Mouse (Mus musculus): ENCODE results near the gene Tiam1. TPM values are rescaled to one million over a fixed set of nuclear protein-coding genes. Genes with fewer than 3 reads are reported as not detected.
A peak's percentile ranks its signal among the peaks of the same experiment; 100 is the strongest.

Tiam1 gene
- polyA plus RNA-seq, 1 experiment: 10.7 TPM

- Histone ChIP-seq H3K4me3 (replicated peaks; ENCODE audit: control insufficient read depth, low read depth, low read length) (no peak overlapping the region), H3K27ac (ENCODE audit: control insufficient read depth, insufficient read depth, low read depth, low read length, poor library complexity) (no peak overlapping the region), H3K4me1 (ENCODE audit: control insufficient read depth, insufficient read depth, low read length) (no peaks in the 10 kb centered on the region)
- 85% methylated on average over 9 of the region's 9 CpGs for WGBS
- TF ChIP-seq CTCF (IDR thresholded peaks at IDR 0.05; ENCODE audit: control insufficient read depth, insufficient read depth, low read length) (no peak), POLR2A (IDR thresholded peaks at IDR 0.05; ENCODE audit: borderline replicate concordance, control insufficient read depth, low read depth, low read length) (no peak)
Measured at GRCm38 (mm10) chr16:89899192-89899591, 244.4 kb downstream of the Tiam1 start.

GRCm38 (mm10) chr16:89898299-89898625, 245.3 kb downstream of the Tiam1 start:
- Histone ChIP-seq H3K27ac (ENCODE audit: control insufficient read depth, insufficient read depth, low read depth, low read length, poor library complexity) (no peak overlapping the region), H3K4me1 (ENCODE audit: control insufficient read depth, insufficient read depth, low read length) (no peaks in the 10 kb centered on the region), H3K4me3 (replicated peaks; ENCODE audit: control insufficient read depth, low read depth, low read length) (no peak overlapping the region)
- no peak for TF ChIP-seq CTCF (IDR thresholded peaks at IDR 0.05; ENCODE audit: control insufficient read depth, insufficient read depth, low read length)
- no peak for TF ChIP-seq POLR2A (IDR thresholded peaks at IDR 0.05; ENCODE audit: borderline replicate concordance, control insufficient read depth, low read depth, low read length)
- 94% methylated on average over 14 of the region's 14 CpGs for WGBS

- no peak overlapping the region for H3K4me3 ChIP-seq (replicated peaks; ENCODE audit: control insufficient read depth, low read depth, low read length)
- H3K4me1 ChIP-seq (ENCODE audit: control insufficient read depth, insufficient read depth, low read length): no peaks in the 10 kb centered on the region
- 94% methylated on average over 33 of the region's 33 CpGs for WGBS
- H3K27ac ChIP-seq (ENCODE audit: control insufficient read depth, insufficient read depth, low read depth, low read length, poor library complexity): no peak overlapping the region
- no peak for TF ChIP-seq POLR2A (IDR thresholded peaks at IDR 0.05; ENCODE audit: borderline replicate concordance, control insufficient read depth, low read depth, low read length)
- TF ChIP-seq CTCF (IDR thresholded peaks at IDR 0.05; ENCODE audit: control insufficient read depth, insufficient read depth, low read length): no peak
Measured at GRCm38 (mm10) chr16:89897547-89898298, 245.8 kb downstream of the Tiam1 start.

DNA sequence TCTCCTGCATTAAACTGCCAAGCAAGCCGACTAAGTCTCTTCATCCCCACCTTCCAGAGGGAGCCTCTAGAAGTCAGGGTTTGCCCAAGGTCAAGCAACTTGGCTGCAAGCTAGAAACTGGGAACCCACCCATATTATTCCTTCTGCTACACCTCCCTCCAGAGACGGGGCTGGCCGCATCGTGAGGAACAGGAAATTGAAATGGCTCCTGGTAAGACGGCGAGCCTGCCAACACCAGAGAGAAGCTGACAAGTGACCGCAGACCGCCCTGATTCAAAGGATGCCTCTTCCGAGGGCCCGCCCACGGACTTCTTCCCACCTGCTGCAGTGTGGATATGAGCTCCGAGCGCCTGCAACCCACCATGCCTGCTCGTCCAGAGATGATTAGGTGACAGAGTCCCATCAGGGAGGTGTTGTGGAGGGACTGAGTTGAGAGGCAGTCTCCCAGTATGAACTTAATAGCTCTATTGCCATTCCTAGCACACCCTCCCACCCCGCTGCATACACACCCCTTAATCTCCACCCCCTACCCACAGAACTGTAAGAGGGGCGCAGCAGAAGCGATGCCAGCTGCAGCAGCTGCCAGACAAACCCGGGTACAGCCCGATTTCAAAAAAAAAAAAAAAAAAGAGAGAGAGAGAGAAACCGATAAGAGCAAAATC, 246.6 kb downstream of the Tiam1 start:
- 76% methylated on average over 20 of the region's 20 CpGs for WGBS
- no peak for TF ChIP-seq POLR2A (IDR thresholded peaks at IDR 0.05; ENCODE audit: borderline replicate concordance, control insufficient read depth, low read depth, low read length)
- TF ChIP-seq CTCF (IDR thresholded peaks at IDR 0.05; ENCODE audit: control insufficient read depth, insufficient read depth, low read length): no peak
- Histone ChIP-seq H3K4me3 (replicated peaks; ENCODE audit: control insufficient read depth, low read depth, low read length) (no peak overlapping the region), H3K4me1 (ENCODE audit: control insufficient read depth, insufficient read depth, low read length) (no peaks in the 10 kb centered on the region), H3K27ac (ENCODE audit: control insufficient read depth, insufficient read depth, low read depth, low read length, poor library complexity) (no peak overlapping the region)

DNA sequence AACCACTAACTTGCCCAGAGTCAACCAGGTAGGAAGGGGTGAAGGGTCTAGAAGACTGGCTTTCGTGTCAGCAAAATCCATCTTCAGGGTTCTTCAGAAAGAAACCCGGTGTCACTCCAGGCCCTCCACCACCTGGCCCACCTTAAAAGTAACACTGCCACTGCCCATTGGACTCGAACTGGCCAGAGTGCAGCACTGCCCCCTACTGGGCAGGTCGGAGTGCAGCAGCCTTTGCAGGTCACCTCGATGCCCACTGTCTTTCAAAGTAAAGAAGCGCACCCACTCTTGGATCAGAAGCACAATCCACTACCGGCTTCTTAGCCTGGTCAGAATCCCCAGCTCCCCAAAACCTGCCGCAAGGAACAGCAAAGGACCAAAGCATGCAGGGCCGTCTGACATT, 247.2 kb downstream of the Tiam1 start:
- TF ChIP-seq POLR2A (IDR thresholded peaks at IDR 0.05; ENCODE audit: borderline replicate concordance, control insufficient read depth, low read depth, low read length): no peak
- peak; percentile 83 for TF ChIP-seq CTCF (IDR thresholded peaks at IDR 0.05; ENCODE audit: control insufficient read depth, insufficient read depth, low read length)
- 84% methylated on average over 9 of the region's 9 CpGs for whole genome bisulfite sequencing
- Histone ChIP-seq H3K27ac (ENCODE audit: control insufficient read depth, insufficient read depth, low read depth, low read length, poor library complexity) (no peak overlapping the region), H3K4me1 (ENCODE audit: control insufficient read depth, insufficient read depth, low read length) (no peaks in the 10 kb centered on the region), H3K4me3 (replicated peaks; ENCODE audit: control insufficient read depth, low read depth, low read length) (no peak overlapping the region)

DNA sequence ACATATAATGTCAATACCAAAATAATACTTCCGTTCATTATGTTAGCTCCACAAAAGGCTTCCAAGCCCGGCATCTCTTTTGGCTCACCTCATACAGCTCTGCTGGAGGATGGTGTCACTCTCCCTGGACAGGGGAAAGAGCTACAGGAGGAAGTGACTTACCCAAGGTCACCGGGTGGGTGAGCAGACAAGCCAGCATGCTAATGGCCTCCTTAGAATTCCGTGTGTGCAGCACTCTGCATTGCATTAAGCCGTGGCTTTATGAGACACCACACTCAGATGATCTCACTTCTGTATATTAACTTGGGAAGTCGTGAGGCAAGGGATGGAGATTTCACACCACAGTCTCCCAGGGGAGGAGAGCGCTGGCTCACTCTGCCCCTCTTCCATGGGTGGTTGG, 248.3 kb downstream of the Tiam1 start:
- Histone ChIP-seq H3K27ac (ENCODE audit: control insufficient read depth, insufficient read depth, low read depth, low read length, poor library complexity) (no peak overlapping the region), H3K4me3 (replicated peaks; ENCODE audit: control insufficient read depth, low read depth, low read length) (no peak overlapping the region), H3K4me1 (ENCODE audit: control insufficient read depth, insufficient read depth, low read length) (no peaks in the 10 kb centered on the region)
- TF ChIP-seq POLR2A (IDR thresholded peaks at IDR 0.05; ENCODE audit: borderline replicate concordance, control insufficient read depth, low read depth, low read length) (no peak), CTCF (IDR thresholded peaks at IDR 0.05; ENCODE audit: control insufficient read depth, insufficient read depth, low read length) (no peak)
- 74% methylated on average over 7 of the region's 7 CpGs for WGBS

DNA sequence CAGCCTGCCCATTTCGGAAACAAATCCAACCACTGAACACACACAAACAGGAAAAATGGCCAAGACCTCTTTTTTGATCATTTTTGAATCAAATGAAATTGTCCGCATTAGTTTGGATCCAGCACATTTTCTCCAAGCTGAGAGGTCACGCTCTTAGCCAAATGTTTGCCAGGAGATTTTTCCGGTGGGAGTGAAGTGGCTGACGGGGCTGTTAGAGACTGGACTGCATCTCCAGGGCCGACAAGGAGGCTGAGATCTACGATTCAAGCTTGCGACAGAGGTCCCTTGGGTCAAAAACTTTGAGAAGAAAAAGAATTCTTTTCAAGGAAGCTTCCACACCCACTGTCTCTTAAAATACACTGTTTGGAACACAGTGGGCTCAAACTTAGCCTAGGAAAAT, 248.8 kb downstream of the Tiam1 start:
- TF ChIP-seq CTCF (IDR thresholded peaks at IDR 0.05; ENCODE audit: control insufficient read depth, insufficient read depth, low read length): no peak
- no peak for TF ChIP-seq POLR2A (IDR thresholded peaks at IDR 0.05; ENCODE audit: borderline replicate concordance, control insufficient read depth, low read depth, low read length)
- H3K4me3 ChIP-seq (replicated peaks; ENCODE audit: control insufficient read depth, low read depth, low read length): no peak overlapping the region
- no peak overlapping the region for H3K27ac ChIP-seq (ENCODE audit: control insufficient read depth, insufficient read depth, low read depth, low read length, poor library complexity)
- H3K4me1 ChIP-seq (ENCODE audit: control insufficient read depth, insufficient read depth, low read length): no peaks in the 10 kb centered on the region
- WGBS: 88% methylated on average over 8 of the region's 8 CpGs

DNA sequence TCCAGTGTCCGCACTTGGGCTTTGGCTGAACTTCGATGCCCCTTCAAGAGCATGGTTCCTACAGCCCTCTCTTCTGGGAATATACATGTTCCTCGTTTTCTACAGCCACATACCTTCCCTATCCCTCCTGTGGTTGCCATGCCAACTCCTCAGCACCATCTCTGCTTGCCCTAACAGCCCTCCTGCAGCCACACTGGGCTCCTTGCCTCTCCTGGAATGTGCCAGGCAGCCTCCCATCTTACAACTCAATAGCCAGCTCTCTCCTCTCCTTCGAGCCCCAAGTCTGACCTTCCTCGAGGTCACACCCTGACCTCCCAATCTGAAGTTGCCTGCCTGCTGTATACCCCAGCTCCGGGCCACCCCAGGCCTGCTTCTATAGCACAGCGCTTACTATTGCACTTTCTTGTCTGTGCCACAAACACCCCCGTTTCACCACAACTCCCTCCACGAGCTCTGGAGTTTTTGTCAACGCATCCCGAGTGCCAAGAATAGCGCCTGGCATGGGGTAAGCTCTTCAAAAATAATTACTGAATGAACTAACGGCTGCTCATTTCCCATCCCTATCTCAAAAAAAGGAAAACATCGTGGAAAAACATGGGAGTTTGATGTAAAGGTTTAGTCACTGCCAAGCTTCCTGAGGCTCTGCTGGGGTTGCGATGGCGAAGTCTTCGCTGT, 252.9 kb downstream of the Tiam1 start:
- TF ChIP-seq CTCF (IDR thresholded peaks at IDR 0.05; ENCODE audit: control insufficient read depth, insufficient read depth, low read length): no peak
- no peak for TF ChIP-seq POLR2A (IDR thresholded peaks at IDR 0.05; ENCODE audit: borderline replicate concordance, control insufficient read depth, low read depth, low read length)
- WGBS: 70% methylated on average over 17 of the region's 17 CpGs
- Histone ChIP-seq H3K27ac (ENCODE audit: control insufficient read depth, insufficient read depth, low read depth, low read length, poor library complexity) (no peak overlapping the region), H3K4me3 (replicated peaks; ENCODE audit: control insufficient read depth, low read depth, low read length) (no peak overlapping the region), H3K4me1 (ENCODE audit: control insufficient read depth, insufficient read depth, low read length) (no peaks in the 10 kb centered on the region)
